Mouse (Mus musculus) neural tube, embryonic 14.5 days (tissue): Measurements from ENCODE around the gene Tmem182. TPM values are rescaled to one million over a fixed set of nuclear protein-coding genes. Genes with fewer than 3 reads are reported as not detected.

Experiments used
- ATAC-seq: fragments of 200-750 bp; cut with Nextera tagmentation; 2 replicates; pipeline ENCODE4 v1.8.0; 2017; ENCODE audit warnings: low read depth, mild to moderate bottlenecking, moderate TSS enrichment, moderate library complexity
- H3K27ac ChIP-seq: fragments of 300-500 bp; sonication (generic); 2 replicates; pipeline ENCODE4 v1.5.1; 2014; ENCODE audit warnings: low read depth, mild to moderate bottlenecking, control low read depth, low read length, moderate library complexity, mixed read lengths
- H3K27me3 ChIP-seq: fragments of 300-500 bp; sonication (generic); 2 replicates; pipeline ENCODE4 v1.6.1; 2014; ENCODE audit warnings: low read length; ENCODE audit not compliant: control insufficient read depth, insufficient read depth
- H3K36me3 ChIP-seq: fragments of 300-500 bp; sonication (generic); 2 replicates; pipeline ENCODE4 v1.6.1; 2014; ENCODE audit warnings: low read length, mixed read lengths; ENCODE audit not compliant: control insufficient read depth, insufficient read depth
- H3K4me1 ChIP-seq: fragments of 300-500 bp; sonication (generic); 2 replicates; pipeline ENCODE4 v1.6.1; 2014; ENCODE audit warnings: low read length; ENCODE audit not compliant: control insufficient read depth, insufficient read depth
- H3K4me2 ChIP-seq: fragments of 300-500 bp; sonication (generic); 2 replicates; pipeline ENCODE4 v1.6.1; 2014; ENCODE audit warnings: mild to moderate bottlenecking, low read depth, low read length, control low read depth
- H3K4me3 ChIP-seq: fragments of 300-500 bp; sonication (generic); 2 replicates; pipeline ENCODE4 v1.5.1; 2014; ENCODE audit warnings: low read depth, low read length, control low read depth, mixed read lengths
- H3K9ac ChIP-seq: fragments of 300-500 bp; sonication (generic); replicated peaks from 2 replicates; pipeline ENCODE4 v1.6.1; 2014; ENCODE audit warnings: low read depth, mild to moderate bottlenecking, control low read depth, low read length, mixed read lengths
- H3K9me3 ChIP-seq: fragments of 300-500 bp; sonication (generic); 2 replicates; pipeline ENCODE4 v1.6.1; 2016; ENCODE audit warnings: low read length; ENCODE audit not compliant: control insufficient read depth
- WGBS: fragments of 180-500 bp; shearing (Covaris S2); extraction: QIAGEN DNeasy Blood & Tissue Kit; methylation state at CpG from one replicate; pipeline ENCODE4 v1.1.7; 2014; 5-methylcytosine and 5-hydroxymethylcytosine counted together
- polyA plus RNA-seq: library from polyadenylated mRNA; unstranded; fragments of >200 nt; fragmentation: Nextera tagmentation; extraction: Ambion mirVana; gene quantifications from 2 replicates; pipeline ENCODE4 v1.2.1, GENCODE M21; 2014

Gene Tmem182
- polyA plus RNA-seq, 1 experiment from 2014 or later, result 0.15 TPM

- Histone ChIP-seq H3K4me1 (no peaks in the 10 kb centered on the region), H3K36me3 (no peaks in the 10 kb centered on the region), H3K27me3 (no peaks in the 10 kb centered on the region), H3K4me2 (no peak overlapping the region), H3K9me3 (no peaks in the 10 kb centered on the region), H3K4me3 (no peak overlapping the region), H3K9ac (no peak overlapping the region), H3K27ac (no peak overlapping the region)
- no peak for ATAC-seq
- WGBS, result 83% methylated on average over 5 of the region's 5 CpGs
Measured at GRCm38 (mm10) chr1:40841032-40841761, 35.8 kb downstream of the Tmem182 start.

GRCm38 (mm10) chr1:40844616-40845015, 39.2 kb downstream of the Tmem182 start:
- Histone ChIP-seq H3K27ac (no peak overlapping the region), H3K27me3 (no peaks in the 10 kb centered on the region), H3K9me3 (no peaks in the 10 kb centered on the region), H3K4me2 (no peak overlapping the region), H3K4me1 (no peaks in the 10 kb centered on the region), H3K9ac (no peak overlapping the region), H3K4me3 (no peak overlapping the region), H3K36me3 (no peaks in the 10 kb centered on the region)
- ATAC-seq, result peak; percentile 61; the same call in 1 of the 2 replicates

GRCm38 (mm10) chr1:40847196-40847938, 42.0 kb downstream of the Tmem182 start:
- H3K4me3 ChIP-seq, result no peak overlapping the region
- H3K27ac ChIP-seq, result no peak overlapping the region
- H3K9me3 ChIP-seq, result no peaks in the 10 kb centered on the region
- H3K36me3 ChIP-seq, result no peaks in the 10 kb centered on the region
- no peak overlapping the region for H3K4me2 ChIP-seq
- no peak overlapping the region for H3K9ac ChIP-seq
- ATAC-seq, result no peak
- H3K27me3 ChIP-seq, result no peaks in the 10 kb centered on the region
- 62% methylated on average over 2 of the region's 2 CpGs for WGBS
- H3K4me1 ChIP-seq, result no peaks in the 10 kb centered on the region

- Histone ChIP-seq H3K36me3 (no peaks in the 10 kb centered on the region), H3K4me2 (no peak overlapping the region), H3K27me3 (no peaks in the 10 kb centered on the region), H3K4me3 (no peak overlapping the region), H3K4me1 (no peaks in the 10 kb centered on the region), H3K27ac (no peak overlapping the region), H3K9me3 (no peaks in the 10 kb centered on the region), H3K9ac (no peak overlapping the region)
- ATAC-seq, result no peak
Measured at GRCm38 (mm10) chr1:40851286-40851685, 45.9 kb downstream of the Tmem182 start.

GRCm38 (mm10) chr1:40855268-40855667, 49.9 kb downstream of the Tmem182 start:
- Histone ChIP-seq H3K4me2 (no peak overlapping the region), H3K9ac (no peak overlapping the region), H3K9me3 (no peaks in the 10 kb centered on the region), H3K36me3 (no peaks in the 10 kb centered on the region), H3K27me3 (no peaks in the 10 kb centered on the region), H3K4me1 (no peaks in the 10 kb centered on the region), H3K27ac (no peak overlapping the region), H3K4me3 (no peak overlapping the region)
- ATAC-seq, result no peak
- 87% methylated on average over 1 of the region's 1 CpGs for WGBS

- no peaks in the 10 kb centered on the region for H3K4me1 ChIP-seq
- no peak overlapping the region for H3K27ac ChIP-seq
- no peaks in the 10 kb centered on the region for H3K27me3 ChIP-seq
- H3K9me3 ChIP-seq, result no peaks in the 10 kb centered on the region
- no peak overlapping the region for H3K9ac ChIP-seq
- H3K4me3 ChIP-seq, result no peak overlapping the region
- no peak for ATAC-seq
- H3K36me3 ChIP-seq, result no peaks in the 10 kb centered on the region
- H3K4me2 ChIP-seq, result no peak overlapping the region
- 87% methylated on average over 4 of the region's 4 CpGs for WGBS
Measured at GRCm38 (mm10) chr1:40856846-40857636, 51.6 kb downstream of the Tmem182 start.

- H3K27me3 ChIP-seq, result no peaks in the 10 kb centered on the region
- H3K4me3 ChIP-seq, result no peak overlapping the region
- H3K9ac ChIP-seq, result no peak overlapping the region
- no peaks in the 10 kb centered on the region for H3K4me1 ChIP-seq
- no peak overlapping the region for H3K4me2 ChIP-seq
- H3K9me3 ChIP-seq, result no peaks in the 10 kb centered on the region
- 75% methylated on average over 6 of the region's 6 CpGs for WGBS
- no peak overlapping the region for H3K27ac ChIP-seq
- no peaks in the 10 kb centered on the region for H3K36me3 ChIP-seq
- ATAC-seq, result no peak
Measured at GRCm38 (mm10) chr1:40865043-40865442, 59.6 kb downstream of the Tmem182 start.

GRCm38 (mm10) chr1:40867106-40867505, 61.7 kb downstream of the Tmem182 start:
- Histone ChIP-seq H3K36me3 (no peaks in the 10 kb centered on the region), H3K4me1 (no peaks in the 10 kb centered on the region), H3K27ac (no peak overlapping the region), H3K4me3 (no peak overlapping the region), H3K9ac (no peak overlapping the region), H3K27me3 (no peaks in the 10 kb centered on the region), H3K4me2 (no peak overlapping the region), H3K9me3 (no peaks in the 10 kb centered on the region)
- ATAC-seq, result no peak
- 82% methylated on average over 3 of the region's 3 CpGs for WGBS

GRCm38 (mm10) chr1:40867651-40868050, 62.2 kb downstream of the Tmem182 start:
- no peaks in the 10 kb centered on the region for H3K36me3 ChIP-seq
- H3K9ac ChIP-seq, result no peak overlapping the region
- H3K9me3 ChIP-seq, result no peaks in the 10 kb centered on the region
- H3K27me3 ChIP-seq, result no peaks in the 10 kb centered on the region
- no peak overlapping the region for H3K4me2 ChIP-seq
- WGBS, result 92% methylated on average over 2 of the region's 2 CpGs
- ATAC-seq, result no peak
- H3K4me1 ChIP-seq, result no peaks in the 10 kb centered on the region
- H3K4me3 ChIP-seq, result no peak overlapping the region
- H3K27ac ChIP-seq, result no peak overlapping the region
